Mouse (Mus musculus): Measurements from ENCODE around the gene Lcor. TPM values are rescaled to one million over a fixed set of nuclear protein-coding genes. Genes with fewer than 3 reads are reported as not detected.

The Lcor gene
- polyA plus RNA-seq, 1 experiment from 2014 or later, result 16.0 TPM

GRCm38 (mm10) chr19:41560856-41561255 lies 78.4 kb downstream of the Lcor start:
- ATAC-seq, result no peak
- no peak for TF ChIP-seq CTCF (IDR thresholded peaks at IDR 0.05; ENCODE audit: low read depth)
- Histone ChIP-seq H3K9ac (ENCODE audit: low read depth, low read length) (no peak overlapping the region), H3K27me3 (replicated peaks; ENCODE audit: control insufficient read depth, insufficient read depth, low read length) (no peaks in the 10 kb centered on the region), H3K36me3 (ENCODE audit: control insufficient read depth, insufficient read depth) (peaks cover 12% of the 10 kb centered on the region), H3K4me2 (replicated peaks; ENCODE audit: low read depth) (no peak overlapping the region), H3K27ac (ENCODE audit: low read depth, low read length) (no peak overlapping the region), H3K9me3 (ENCODE audit: control insufficient read depth) (no peaks in the 10 kb centered on the region), H3K4me3 (ENCODE audit: low read depth, low read length) (no peak overlapping the region), H3K4me1 (replicated peaks; ENCODE audit: control insufficient read depth, insufficient read depth, low read length) (no peaks in the 10 kb centered on the region)
- 67% methylated on average over 3 of the region's 3 CpGs for WGBS

- TF ChIP-seq CTCF (IDR thresholded peaks at IDR 0.05; ENCODE audit: low read depth), result no peak
Observed at GRCm38 (mm10) chr19:41568791-41569190, 86.4 kb downstream of the Lcor start.

GRCm38 (mm10) chr19:41573700-41574099 lies 91.3 kb downstream of the Lcor start:
- Histone ChIP-seq H3K4me1 (replicated peaks; ENCODE audit: control insufficient read depth, insufficient read depth, low read length) (no peaks in the 10 kb centered on the region; the same call in none of the 2 replicates), H3K4me2 (replicated peaks; ENCODE audit: low read depth) (no peak overlapping the region), H3K4me3 (ENCODE audit: low read depth, low read length) (no peak overlapping the region), H3K36me3 (ENCODE audit: control insufficient read depth, insufficient read depth) (no peaks in the 10 kb centered on the region), H3K27me3 (replicated peaks; ENCODE audit: control insufficient read depth, insufficient read depth, low read length) (no peaks in the 10 kb centered on the region), H3K27ac (ENCODE audit: low read depth, low read length) (no peak overlapping the region), H3K9me3 (ENCODE audit: control insufficient read depth) (no peaks in the 10 kb centered on the region), H3K9ac (ENCODE audit: low read depth, low read length) (no peak overlapping the region)
- 44% methylated on average over 2 of the region's 2 CpGs for WGBS
- no peak for ATAC-seq
- no peak for TF ChIP-seq CTCF (IDR thresholded peaks at IDR 0.05; ENCODE audit: low read depth)

More at GRCm38 (mm10) chr19:41568791-41569190, 86.4 kb downstream of the Lcor start:
- Histone ChIP-seq H3K4me3 (ENCODE audit: low read depth, low read length) (no peak overlapping the region), H3K4me2 (replicated peaks; ENCODE audit: low read depth) (no peak overlapping the region), H3K9ac (ENCODE audit: low read depth, low read length) (no peak overlapping the region), H3K27me3 (replicated peaks; ENCODE audit: control insufficient read depth, insufficient read depth, low read length) (no peaks in the 10 kb centered on the region), H3K9me3 (ENCODE audit: control insufficient read depth) (no peaks in the 10 kb centered on the region), H3K4me1 (replicated peaks; ENCODE audit: control insufficient read depth, insufficient read depth, low read length) (no peaks in the 10 kb centered on the region; the same call in 1 of the 2 replicates), H3K36me3 (ENCODE audit: control insufficient read depth, insufficient read depth) (no peaks in the 10 kb centered on the region), H3K27ac (ENCODE audit: low read depth, low read length) (no peak overlapping the region)
- WGBS, result 23% methylated on average over 2 of the region's 2 CpGs
- ATAC-seq, result no peak

- TF ChIP-seq CTCF (IDR thresholded peaks at IDR 0.05; ENCODE audit: low read depth), result no peak
- H3K27ac ChIP-seq (ENCODE audit: low read depth, low read length), result no peak overlapping the region
Observed at GRCm38 (mm10) chr19:41577576-41577975, 95.1 kb downstream of the Lcor start.

GRCm38 (mm10) chr19:41579311-41579920 lies 97.0 kb downstream of the Lcor start:
- peaks cover 23% of the 10 kb centered on the region for H3K36me3 ChIP-seq (ENCODE audit: control insufficient read depth, insufficient read depth)
- no peak overlapping the region for H3K4me3 ChIP-seq (ENCODE audit: low read depth, low read length)
- no peak overlapping the region for H3K27ac ChIP-seq (ENCODE audit: low read depth, low read length)
- H3K9ac ChIP-seq (ENCODE audit: low read depth, low read length), result no peak overlapping the region
- no peaks in the 10 kb centered on the region for H3K9me3 ChIP-seq (ENCODE audit: control insufficient read depth)
- WGBS, result 65% methylated on average over 4 of the region's 4 CpGs
- H3K4me2 ChIP-seq (replicated peaks; ENCODE audit: low read depth), result no peak overlapping the region
- no peaks in the 10 kb centered on the region for H3K27me3 ChIP-seq (replicated peaks; ENCODE audit: control insufficient read depth, insufficient read depth, low read length)
- no peak for TF ChIP-seq CTCF (IDR thresholded peaks at IDR 0.05; ENCODE audit: low read depth)
- no peak for ATAC-seq
- H3K4me1 ChIP-seq (replicated peaks; ENCODE audit: control insufficient read depth, insufficient read depth, low read length), result no peaks in the 10 kb centered on the region

More at GRCm38 (mm10) chr19:41577576-41577975, 95.1 kb downstream of the Lcor start:
- ATAC-seq, result peak; percentile 82
- H3K4me1 ChIP-seq (replicated peaks; ENCODE audit: control insufficient read depth, insufficient read depth, low read length), result no peaks in the 10 kb centered on the region; the same call in 1 of the 2 replicates
- H3K4me2 ChIP-seq (replicated peaks; ENCODE audit: low read depth), result peak overlapping the region; percentile 4; the same call in 1 of the 2 replicates
- H3K9ac ChIP-seq (ENCODE audit: low read depth, low read length), result no peak overlapping the region
- no peaks in the 10 kb centered on the region for H3K9me3 ChIP-seq (ENCODE audit: control insufficient read depth)
- H3K27me3 ChIP-seq (replicated peaks; ENCODE audit: control insufficient read depth, insufficient read depth, low read length), result no peaks in the 10 kb centered on the region
- H3K36me3 ChIP-seq (ENCODE audit: control insufficient read depth, insufficient read depth), result peaks cover 8% of the 10 kb centered on the region
- no peak overlapping the region for H3K4me3 ChIP-seq (ENCODE audit: low read depth, low read length)

- H3K36me3 ChIP-seq (ENCODE audit: control insufficient read depth, insufficient read depth), result peaks cover 32% of the 10 kb centered on the region
- H3K4me1 ChIP-seq (replicated peaks; ENCODE audit: control insufficient read depth, insufficient read depth, low read length), result no peaks in the 10 kb centered on the region
- no peak within 1 kb of the TSS for H3K4me2 ChIP-seq (replicated peaks; ENCODE audit: low read depth)
- H3K27me3 ChIP-seq (replicated peaks; ENCODE audit: control insufficient read depth, insufficient read depth, low read length), result no peaks in the 10 kb centered on the region
- no peak within 1 kb of the TSS for H3K27ac ChIP-seq (ENCODE audit: low read depth, low read length)
- no peak for ATAC-seq
- no peak within 1 kb of the TSS for H3K9ac ChIP-seq (ENCODE audit: low read depth, low read length)
- H3K4me3 ChIP-seq (ENCODE audit: low read depth, low read length), result no peak within 1 kb of the TSS
- no peaks in the 10 kb centered on the region for H3K9me3 ChIP-seq (ENCODE audit: control insufficient read depth)
- TF ChIP-seq CTCF (IDR thresholded peaks at IDR 0.05; ENCODE audit: low read depth), result no peak
- WGBS, result 65% methylated on average over 23 of the region's 23 CpGs
Observed at GRCm38 (mm10) chr19:41581706-41582420, 99.4 kb downstream of the Lcor start, which contains the start of gene Gm340. Gm340 (plus strand) TSS chr19:41582370.
